Mouse (Mus musculus): ENCODE results near the gene Fastk.

Gene Fastk

DNA sequence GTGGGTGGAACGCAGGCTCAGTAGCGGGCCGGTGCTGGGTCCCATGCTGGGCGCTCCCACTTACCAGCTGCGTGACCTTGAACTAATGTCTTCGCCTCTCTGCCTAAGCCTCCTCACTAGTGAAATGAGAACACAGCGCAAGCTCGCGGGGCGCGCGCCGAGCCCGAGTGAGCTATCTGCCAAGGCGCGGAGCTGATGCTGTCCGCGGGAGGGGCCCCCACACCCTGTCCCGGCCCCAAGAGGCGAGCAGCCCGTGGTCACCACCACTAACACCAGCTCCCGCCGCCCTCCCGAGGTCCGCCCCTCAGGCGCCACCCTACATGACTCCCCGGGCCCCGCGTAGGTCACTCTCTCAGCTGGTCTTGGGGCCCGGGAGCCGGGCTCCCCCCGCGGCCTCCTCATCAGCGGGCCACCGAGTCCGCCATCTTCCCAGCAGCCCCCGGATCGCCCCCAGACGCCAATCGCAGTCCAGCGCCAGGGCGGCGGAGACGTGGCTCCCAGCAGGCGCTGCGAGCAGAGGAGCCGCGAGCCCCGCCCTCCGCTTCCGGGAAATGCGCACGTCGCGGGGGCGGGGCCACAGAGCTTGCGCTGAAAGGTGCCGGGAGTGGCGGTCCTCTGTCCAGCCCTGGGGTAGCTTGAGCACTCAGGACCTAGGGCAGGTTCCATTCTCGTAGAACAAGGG, at the start of gene Fastk:
Gene Fastk (minus strand): TSS at position 542 of the 682 bp plus-strand sequence.
- peak; percentile 25; the same call in 1 of the 2 replicates for TF ChIP-seq GATA4 (IDR thresholded peaks at IDR 0.05; ENCODE audit: insufficient replicate concordance, low read length)

DNA sequence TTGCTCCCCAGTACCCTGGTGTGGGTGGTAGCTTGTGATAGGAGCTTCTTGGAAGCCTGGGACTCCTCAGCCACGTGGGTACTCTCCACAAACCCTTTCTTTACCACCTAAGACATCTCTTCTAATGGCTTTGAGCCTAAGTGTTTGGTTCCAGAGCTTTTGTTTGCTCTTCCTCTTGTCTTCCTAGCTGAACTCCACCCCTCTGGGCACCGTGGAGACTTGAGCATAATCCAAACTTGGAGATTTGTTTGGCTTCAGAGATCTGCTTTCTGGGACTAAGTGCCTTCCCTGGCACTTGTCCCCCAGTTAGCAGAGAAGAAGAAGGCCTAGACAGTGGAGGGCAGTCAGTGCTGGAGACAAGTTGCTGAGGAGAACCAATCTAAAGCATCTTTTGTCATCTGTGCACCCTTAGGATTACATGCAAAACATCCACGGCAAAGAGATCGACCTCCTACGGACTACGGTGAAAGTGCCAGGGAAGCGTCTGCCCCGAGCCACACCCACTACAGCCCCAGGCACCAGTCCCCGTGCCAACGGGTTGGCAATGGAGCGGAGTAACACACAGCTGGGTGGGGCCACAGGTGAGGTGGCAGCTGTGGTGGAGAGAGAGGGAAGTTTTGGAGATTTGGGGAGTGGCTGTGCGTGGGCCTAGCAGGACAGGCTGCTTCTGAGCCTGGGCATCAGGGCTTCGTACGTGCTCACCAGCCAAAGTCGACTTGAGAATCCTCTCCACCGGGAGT, 47.6 kb upstream of the Fastk start:
- TF ChIP-seq GATA4 (IDR thresholded peaks at IDR 0.05; ENCODE audit: insufficient replicate concordance, low read length): no peak

DNA sequence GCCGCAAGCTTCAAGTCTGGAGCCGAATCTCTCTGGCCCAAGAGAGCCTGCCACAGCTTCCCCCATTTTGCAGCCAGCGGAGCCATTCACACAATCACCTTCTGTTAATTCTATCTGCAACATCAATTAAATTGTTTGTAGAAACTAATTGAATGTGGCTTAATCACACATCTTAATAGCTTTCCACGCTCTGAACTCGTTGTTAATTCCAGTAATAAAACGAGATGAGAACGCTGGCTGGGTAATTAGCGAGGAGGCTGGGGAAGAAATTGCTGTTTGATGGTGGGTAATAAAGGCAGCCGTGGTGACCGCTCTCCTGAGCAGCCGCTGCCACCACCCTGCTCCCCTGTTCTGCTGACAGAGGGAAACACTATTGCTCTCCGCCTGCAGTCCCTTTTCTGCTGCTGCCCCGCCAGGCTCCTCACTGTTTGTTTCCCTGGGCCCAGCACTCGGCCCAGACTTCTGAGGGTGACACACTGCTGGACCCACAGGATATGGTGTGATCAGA, 45.4 kb upstream of the Fastk start:
- no peak for TF ChIP-seq GATA4 (IDR thresholded peaks at IDR 0.05; ENCODE audit: insufficient replicate concordance, low read length)

DNA sequence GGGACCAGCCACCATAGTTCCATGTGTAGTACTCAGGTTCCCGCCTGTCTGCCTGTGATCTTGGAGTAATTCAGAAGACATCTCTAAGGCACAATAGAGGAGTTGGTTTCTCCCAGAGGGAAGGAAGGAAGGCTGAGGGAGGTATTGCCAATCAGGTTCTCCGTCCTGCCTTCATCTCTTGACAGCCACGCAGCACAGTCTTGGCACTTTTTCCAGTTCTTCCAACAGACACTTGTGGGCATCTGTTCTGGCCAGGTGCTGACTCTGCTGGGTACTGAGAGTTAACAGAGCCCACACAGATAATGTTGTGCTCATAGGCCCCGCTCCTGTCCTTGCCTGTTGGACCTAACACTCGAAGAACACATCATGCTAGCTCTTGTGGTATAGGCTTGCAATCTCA, 41.7 kb upstream of the Fastk start:
- no peak for TF ChIP-seq GATA4 (IDR thresholded peaks at IDR 0.05; ENCODE audit: insufficient replicate concordance, low read length)

DNA sequence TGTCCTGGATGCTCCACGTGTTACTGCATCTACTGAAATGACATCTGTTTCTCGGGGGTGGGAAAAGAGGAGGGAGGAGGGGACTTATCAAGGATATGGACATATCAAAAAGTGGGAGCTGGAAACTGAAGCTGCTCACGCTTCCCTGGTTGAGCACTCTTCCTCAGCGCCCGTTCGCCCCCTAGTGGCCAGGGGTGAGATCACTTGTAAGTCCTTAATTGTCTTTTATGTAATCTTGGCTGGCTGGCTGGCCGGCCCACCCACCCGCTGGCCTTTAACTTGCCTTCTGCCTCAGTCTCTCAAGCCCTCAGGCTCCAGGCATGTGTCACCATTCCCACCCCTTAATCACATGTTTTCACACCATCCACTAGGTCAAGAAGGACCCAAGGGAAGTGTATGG, 41.0 kb upstream of the Fastk start:
- TF ChIP-seq GATA4 (IDR thresholded peaks at IDR 0.05; ENCODE audit: insufficient replicate concordance, low read length): no peak

DNA sequence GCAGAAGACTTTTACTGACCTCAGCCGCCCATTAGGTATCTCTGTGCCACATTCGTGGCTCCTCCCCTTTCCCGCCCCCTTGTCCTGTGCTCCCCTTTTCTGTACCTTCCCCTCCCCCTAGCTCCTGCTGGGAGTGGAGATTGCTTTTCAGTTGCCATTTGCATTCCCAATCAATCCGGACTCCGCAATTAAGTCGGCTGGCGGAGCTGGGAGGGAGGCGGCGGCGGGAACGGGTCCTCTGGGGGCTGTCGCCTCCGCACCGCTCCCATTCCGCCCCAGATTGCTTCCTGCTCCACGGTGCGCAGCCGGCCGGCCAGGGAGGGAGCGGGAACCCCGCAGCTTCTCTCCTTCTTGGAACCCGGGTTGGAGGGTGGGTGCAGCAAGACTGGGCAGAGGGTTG, 39.9 kb upstream of the Fastk start:
- no peak for TF ChIP-seq GATA4 (IDR thresholded peaks at IDR 0.05; ENCODE audit: insufficient replicate concordance, low read length)

DNA sequence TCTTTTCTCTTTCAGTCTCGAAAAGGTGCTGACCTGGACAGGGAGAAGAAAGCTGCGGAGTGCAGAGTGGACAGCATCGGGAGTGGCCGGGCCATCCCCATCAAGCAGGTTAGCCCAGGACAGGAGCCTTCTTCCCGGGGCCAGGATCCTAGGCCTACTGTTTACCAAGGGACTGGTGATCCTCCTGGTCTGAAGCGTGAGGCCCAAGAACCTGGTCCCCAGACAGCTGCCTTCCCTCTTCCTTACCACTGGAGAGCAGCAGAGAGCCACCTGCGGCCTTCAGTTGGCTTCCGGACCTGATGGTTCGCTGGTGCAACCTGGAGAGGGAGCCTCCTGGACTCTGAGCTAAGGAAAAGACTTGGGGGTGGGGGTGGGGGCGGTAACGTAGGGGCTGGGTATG, 38.2 kb upstream of the Fastk start:
- TF ChIP-seq GATA4 (IDR thresholded peaks at IDR 0.05; ENCODE audit: insufficient replicate concordance, low read length): no peak

DNA sequence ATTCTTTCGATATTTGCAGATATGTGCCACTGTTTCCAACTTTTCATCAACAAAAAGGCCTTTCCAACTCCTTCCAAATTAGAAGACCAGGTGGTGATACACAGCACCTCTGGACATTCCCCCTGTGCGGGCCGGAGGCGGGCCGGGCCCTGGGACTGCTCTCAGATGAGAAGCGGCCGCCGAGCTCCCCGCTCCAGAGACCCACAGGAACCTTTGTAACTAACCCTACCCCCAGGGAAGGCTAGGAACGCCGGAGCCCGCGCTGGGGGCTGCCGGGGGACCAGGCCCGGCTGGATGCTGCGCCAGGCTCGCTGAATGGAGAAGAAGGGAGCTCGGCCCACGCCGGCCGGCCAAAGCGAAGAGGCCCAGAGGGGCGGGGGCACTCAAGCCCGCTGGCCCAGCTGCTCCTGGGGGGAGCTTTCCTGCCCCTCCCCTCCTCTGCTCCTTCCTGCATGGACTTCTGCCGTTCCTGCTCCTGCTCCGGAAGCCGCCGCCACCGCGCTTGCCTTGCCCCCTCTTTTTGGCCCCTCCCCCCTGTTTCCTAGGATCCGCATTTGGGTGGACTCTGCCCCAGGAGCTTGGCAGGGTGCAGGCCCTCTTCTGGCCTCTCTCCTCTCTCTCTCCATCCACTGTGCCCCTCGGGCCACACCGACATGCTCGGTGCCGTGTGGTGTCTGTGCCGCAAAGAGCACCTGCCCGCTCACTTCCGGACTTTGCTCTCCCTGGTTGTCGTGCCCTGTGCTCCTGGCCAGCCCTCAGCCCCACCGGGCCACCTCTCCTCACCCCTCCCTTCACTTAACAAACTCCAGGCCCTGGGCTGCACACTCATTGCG, 37.4 kb upstream of the Fastk start:
- TF ChIP-seq GATA4 (IDR thresholded peaks at IDR 0.05; ENCODE audit: insufficient replicate concordance, low read length): no peak

DNA sequence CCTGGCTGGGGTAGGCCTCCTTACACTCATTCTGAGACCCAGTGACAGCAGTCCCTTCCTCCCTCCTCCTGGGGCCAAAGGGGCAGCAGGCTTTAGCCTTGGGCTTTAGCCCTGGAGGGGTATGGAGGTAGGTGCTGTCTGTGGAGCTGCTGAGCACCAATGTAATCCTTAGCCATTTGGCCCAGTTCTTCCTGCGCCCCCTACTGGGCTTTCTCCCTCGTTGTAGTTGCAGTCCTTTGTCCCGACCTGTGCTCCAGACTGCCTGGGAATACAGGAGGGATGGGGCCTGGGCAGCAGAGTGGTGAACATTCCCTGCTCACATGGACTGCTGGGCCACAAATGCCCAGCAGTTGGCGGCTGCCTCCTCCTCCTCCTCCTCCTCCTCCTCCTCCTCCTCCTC, 36.6 kb upstream of the Fastk start:
- TF ChIP-seq GATA4 (IDR thresholded peaks at IDR 0.05; ENCODE audit: insufficient replicate concordance, low read length): no peak

DNA sequence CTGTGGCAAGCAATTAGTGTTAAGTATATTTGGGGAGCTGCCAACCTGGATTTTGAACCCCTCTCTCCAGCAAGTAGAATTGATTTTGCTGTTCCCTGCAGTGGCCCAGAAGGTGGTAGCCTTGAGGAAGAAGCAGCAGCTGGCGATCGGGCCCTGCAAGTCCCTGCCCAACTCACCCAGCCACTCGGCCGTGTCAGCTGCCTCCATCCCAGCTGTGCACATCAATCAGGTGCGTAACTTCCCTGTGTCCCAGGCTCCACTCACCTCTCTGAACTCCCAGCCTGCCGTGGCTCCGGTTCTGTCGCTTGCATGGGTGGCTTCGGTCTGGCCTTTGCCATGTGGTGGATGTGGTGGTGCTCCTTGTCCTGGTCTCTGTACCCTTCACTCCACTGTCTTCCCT, 32.8 kb upstream of the Fastk start:
- TF ChIP-seq GATA4 (IDR thresholded peaks at IDR 0.05; ENCODE audit: insufficient replicate concordance, low read length): no peak

DNA sequence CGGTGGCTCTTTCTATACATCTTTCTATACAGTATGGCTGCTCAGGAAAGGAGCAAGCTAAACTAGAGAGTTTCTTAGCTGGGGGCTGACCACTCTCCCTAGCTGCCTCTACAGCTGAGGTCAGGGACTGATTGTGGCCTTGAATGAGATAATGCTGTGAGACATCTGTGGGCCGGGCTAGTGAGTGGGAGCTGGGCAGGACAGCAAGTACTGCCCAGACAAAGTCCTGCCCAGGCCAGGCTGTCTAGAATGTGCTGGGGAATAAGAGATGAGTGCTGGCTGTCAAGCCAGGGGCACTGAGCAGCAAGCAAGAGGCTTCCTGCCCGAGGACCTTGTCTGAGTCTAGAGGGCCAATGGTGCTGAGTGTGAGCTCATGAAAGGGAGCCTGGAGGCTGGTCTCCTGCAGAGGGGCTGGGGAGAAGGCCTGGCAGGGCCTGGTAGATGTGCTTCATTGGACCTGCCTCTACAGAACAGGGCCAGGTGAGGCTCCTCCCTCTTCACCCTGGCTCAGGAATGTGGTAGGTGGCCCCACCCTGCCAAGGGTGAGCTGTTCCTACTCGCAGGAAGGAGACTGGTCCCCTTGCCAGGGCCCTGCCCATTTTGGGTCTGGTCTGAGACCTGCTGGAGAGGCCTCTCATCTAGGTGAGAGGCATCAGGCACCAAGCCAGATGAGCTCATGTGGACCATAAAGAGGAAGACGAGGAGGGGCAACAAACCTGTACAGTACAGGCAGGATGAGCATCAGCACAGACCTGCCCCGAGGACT, 30.6 kb upstream of the Fastk start:
- no peak for TF ChIP-seq GATA4 (IDR thresholded peaks at IDR 0.05; ENCODE audit: insufficient replicate concordance, low read length)

DNA sequence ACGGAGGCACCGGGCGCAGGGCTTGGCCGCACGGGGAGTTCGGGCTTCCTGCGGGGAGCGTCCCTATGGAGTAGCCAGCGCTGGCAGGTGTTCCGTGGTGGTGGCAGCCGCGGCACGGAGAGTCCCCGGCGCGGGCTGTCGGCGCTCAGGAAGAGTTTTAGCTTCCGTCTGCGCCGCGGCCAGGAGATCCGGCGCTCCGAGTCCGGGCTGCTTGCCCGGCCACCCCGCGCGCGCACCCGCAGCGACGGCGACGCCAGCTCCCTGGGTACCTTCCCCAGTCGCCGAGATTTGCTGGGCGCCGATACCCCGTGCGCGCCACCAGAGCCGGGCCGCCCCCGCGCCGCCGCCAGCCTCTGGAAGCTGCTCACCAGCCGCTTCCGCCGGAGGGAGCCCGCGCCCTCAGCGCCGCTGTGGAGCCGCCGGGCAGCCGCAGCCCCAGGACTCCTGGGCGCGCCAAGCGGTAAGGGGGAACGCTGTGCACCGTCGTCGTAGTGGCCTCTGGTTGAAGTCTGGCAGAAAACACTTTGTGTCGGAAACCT, 29.7 kb upstream of the Fastk start:
- no peak for TF ChIP-seq GATA4 (IDR thresholded peaks at IDR 0.05; ENCODE audit: insufficient replicate concordance, low read length)

DNA sequence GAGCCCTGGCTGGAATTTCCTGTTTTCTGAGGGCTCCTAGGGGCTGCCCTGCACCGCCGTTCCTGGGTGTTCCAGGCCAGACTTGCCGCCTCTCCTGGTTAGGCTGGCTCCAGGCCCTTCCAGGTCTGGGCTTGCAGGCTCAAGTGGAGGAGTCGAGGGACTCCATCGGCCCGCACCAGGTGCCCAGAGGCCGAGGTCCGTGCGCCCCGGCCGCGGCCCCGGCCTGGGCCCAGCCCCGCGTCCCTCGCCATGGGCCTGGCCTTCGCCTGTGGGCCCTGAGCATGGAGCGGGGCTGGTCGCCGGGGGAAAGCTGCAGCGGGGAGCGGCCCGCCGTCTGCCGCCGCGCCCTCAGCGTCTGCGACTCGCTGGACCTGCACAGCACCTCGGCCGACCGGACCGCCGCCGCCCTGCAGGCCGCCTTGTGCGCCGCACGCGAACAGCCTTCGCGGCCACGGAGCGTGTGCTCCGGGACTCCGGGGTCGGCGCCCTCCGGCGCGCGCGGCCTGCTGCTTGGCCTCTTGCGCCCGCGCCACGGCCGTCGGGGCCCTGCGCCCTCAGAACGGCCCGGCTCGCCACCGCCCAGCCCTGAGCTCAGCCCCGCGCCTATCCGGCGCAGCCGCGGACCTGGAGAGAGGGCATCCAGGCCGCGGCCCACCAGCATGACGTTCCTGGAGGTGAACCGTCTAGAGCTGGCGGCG, 29.1 kb upstream of the Fastk start:
- TF ChIP-seq GATA4 (IDR thresholded peaks at IDR 0.05; ENCODE audit: insufficient replicate concordance, low read length): no peak
